Mouse (Mus musculus) E14TG2a.4 (cell line): ENCODE measurements around the gene Lxn.

ENCODE experiments used
- CTCF ChIP-seq: conservative IDR thresholded peaks from 2 replicates; pipeline ENCODE4 v1.5.1; 2014; ENCODE audit warnings: low read length
- NANOG ChIP-seq: IDR thresholded peaks from 2 replicates; pipeline ENCODE4 v1.6.1; 2014; ENCODE audit warnings: borderline replicate concordance, low read length, mixed read lengths
- POU5F1 ChIP-seq: IDR thresholded peaks from 2 replicates; pipeline ENCODE4 v1.6.1; 2014; ENCODE audit warnings: low read length, borderline replicate concordance

DNA sequence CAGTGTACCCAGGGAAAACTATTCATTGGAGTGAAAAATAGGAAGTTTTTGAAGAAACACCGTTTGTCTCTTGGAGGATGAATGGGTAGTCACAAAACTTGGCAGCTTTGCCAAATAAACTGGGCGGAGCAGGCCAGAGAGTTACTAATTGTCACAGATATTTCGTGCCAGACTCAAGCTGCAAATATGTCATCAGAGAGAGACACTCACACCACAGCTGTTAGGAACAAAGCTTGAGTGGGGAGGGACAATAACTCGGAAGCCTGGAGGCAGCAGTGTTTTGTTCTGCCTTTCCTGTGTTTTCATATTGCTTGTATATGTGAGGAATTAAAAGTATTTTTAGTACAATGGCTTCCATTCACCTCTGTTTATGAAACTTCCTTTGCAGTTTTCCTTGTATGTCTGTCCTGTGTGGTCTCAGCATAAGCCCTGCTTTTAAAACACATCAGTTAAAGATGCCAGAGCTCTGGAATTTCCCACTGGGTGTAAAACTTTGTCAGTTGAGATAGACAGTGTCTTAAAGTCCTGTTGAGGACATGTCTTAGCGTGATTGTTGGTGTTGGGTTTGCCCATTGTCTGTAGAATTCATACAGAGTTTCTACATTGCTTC, 13.0 kb downstream of the Lxn start:
- TF ChIP-seq CTCF (no peak), POU5F1 (no peak), NANOG (no peak)
